Mouse (Mus musculus) urinary bladder, adult 18-20 months (tissue): Measurements from ENCODE around the gene Tbc1d14.
A peak's percentile ranks its signal among the peaks of the same experiment; 100 is the strongest.

ENCODE experiments used
- DNase-seq, 2 experiments: peaks; one replicate each; pipeline ENCODE4 v3.0.0; 2022; ENCODE audit warnings: low spot score in 2 of 2, mixed read lengths in 2 of 2

Gene Tbc1d14

DNA sequence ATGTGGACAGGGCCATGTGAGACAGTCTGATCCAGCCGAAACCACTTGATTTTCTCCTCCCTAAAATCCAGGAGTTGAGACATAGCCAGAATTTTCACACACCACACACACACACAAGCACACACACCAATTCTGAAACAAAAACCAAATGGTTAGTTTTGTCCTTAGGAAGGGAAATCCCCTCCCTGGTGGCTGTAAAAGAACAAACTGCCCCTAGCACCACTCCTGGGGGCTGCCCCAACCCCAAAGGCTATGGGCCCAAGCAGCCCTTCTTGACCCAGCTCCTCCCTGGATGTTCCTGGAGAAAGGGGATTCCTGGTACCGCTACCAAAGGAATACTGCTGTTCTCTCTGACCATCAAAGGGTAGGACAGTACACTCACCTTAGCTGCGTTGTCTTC lies 16.6 kb downstream of the Tbc1d14 start:
- no peak for DNase-seq

GRCm38 (mm10) chr5:36575745-36576144 lies 17.3 kb downstream of the Tbc1d14 start:
- no peak for DNase-seq

- DNase-seq, result no peak
These were observed 17.8 kb downstream of the Tbc1d14 start for GRCm38 (mm10) chr5:36575227-36575626.

DNA sequence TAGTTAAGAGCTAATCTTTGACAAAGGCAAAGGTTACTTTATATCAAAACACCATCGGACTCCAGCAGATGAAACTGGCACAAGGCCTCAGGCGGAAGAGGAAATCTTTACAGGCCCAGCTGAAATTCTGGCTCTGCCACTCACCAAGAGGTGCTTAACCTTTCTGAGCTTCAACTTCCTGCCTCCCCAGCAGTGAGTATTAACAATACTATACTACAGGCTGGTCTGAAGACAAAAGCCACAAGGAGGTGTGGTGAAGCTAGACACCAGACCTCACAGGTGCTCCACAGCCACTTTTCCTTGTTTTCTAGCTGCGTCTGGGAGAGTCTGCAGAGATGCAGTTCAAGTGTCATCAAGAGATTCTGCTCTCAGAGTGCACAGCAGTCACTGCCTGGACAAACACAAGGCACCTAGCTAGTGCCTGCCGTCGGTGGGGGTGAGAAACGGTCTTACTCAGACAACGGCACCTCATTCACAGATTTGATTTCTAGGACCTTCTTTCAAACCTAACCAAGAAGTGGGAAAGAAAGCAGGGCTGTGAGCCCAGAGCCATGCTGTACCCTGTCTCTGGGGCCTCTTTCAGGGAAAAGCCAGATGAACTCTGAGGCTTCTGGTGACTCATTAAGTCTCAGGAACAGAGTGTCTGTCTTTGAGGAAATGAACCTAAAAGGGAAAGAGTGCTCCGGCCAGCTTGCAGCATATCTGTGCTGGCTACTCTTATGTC lies 18.8 kb downstream of the Tbc1d14 start:
- peak; percentile 29 to 31 for DNase-seq

- no peak for DNase-seq
These were observed 19.7 kb downstream of the Tbc1d14 start for GRCm38 (mm10) chr5:36573354-36573753.

- no peak for DNase-seq
These were observed 21.7 kb downstream of the Tbc1d14 start for GRCm38 (mm10) chr5:36571371-36571770.

DNA sequence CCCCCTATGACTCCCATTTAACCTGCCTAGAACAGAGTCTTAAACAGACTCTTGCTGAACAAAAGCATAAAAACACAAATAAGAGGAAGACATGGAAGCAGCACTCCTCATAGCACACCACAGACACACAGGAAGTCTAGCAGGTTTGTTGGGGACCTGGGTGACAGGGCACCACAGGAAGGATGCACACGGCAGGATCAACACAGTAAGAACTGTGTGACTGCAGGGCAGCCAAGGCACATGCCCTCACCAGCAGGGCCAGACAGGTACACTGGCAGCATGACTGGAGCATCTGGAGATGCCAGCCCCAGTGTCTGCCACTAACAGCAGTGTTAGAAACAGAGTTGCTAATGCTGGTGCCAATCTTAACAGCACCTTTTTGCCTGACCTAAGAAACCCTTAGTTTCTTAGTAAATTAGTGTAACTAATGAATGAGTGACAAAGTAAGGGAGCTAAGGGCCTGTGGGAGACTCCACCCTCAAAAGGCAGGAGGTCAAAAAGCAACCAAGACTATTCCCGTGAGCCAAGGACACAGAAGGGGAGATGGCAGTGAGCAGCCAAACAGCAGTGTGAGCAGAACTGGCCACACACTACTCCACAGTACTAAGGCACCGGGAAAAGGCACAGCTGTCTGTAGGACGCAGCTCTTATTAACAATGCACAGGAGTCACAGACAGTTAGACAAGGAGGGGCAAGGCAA lies 22.4 kb downstream of the Tbc1d14 start:
- DNase-seq, result no peak

DNA sequence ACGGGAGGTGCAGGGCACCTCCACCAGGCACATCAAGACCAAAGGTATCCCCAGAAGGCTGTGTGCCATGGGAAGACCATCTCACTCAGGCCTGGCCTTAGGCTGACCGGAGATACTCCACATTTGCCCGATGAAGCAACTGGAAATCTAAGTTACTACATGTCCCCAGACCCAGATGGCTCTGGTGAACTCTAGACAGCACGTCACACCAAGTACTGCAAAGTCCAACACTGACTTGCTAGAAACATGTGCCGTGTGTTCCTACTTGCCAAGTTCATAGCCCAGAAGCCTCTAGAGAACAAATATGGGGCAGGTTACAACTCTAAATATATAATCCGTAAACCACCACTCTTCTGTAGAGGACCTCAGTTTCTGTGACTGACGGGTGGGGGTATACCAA lies 23.0 kb downstream of the Tbc1d14 start:
- DNase-seq, result no peak

DNA sequence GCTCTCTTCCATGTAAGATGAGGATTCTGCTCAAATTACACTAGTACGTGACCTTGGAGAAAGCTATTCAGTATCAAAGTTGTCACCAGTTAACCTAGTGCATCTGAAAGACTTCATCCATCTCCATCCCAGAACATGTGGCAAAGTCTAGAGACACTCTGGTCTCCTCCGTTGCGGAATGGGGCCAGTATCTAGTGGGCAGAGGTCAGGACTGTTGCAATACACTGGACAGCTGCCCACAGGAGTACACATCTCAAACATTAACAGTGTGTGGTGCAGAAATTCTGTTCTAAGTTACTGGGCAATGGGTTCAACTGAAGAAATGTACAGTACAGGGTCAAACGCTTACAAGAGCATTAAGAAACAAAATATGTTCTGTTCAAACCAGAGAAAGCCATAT lies 25.0 kb downstream of the Tbc1d14 start:
- DNase-seq, result no peak

DNA sequence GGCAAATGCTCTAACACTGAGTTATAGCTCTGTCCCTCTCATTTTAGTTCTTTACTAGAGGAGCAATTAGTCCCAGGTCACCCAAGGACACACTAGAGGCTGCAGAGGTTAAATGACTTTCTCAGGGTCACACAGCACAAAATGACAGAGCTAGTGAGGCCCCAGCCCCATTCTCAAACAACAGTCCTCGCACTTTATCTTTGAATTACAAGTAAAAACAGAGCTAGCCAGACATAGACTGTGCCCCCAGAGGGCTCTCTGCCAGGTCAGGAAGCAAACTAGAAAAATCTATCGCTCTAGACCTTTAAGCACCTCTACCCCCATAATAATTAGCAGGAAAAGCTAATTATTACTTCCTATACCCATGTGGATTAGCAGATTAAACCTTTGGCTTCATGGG lies 25.4 kb downstream of the Tbc1d14 start:
- no peak for DNase-seq

- DNase-seq, result no peak
These were observed 28.5 kb downstream of the Tbc1d14 start for GRCm38 (mm10) chr5:36564530-36564929.

DNA sequence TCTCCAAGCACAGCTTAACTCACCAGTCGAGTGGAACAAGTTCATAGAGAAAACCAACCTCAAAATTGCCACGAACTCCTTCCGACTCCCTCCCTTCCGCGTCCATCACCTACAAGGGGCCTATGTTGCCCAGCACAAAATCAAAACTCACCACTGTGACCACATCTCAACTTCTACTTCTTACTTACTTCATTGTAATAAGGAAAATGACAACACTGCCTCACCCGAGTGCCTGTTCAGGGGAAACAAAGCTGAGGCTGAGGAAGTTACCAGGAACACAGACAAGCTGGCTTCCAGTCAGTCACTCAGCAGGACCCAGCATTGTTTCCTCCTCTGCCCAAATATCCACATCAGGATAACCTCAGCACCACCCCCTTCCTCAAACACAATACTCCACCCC lies 29.3 kb downstream of the Tbc1d14 start:
- no peak for DNase-seq

DNA sequence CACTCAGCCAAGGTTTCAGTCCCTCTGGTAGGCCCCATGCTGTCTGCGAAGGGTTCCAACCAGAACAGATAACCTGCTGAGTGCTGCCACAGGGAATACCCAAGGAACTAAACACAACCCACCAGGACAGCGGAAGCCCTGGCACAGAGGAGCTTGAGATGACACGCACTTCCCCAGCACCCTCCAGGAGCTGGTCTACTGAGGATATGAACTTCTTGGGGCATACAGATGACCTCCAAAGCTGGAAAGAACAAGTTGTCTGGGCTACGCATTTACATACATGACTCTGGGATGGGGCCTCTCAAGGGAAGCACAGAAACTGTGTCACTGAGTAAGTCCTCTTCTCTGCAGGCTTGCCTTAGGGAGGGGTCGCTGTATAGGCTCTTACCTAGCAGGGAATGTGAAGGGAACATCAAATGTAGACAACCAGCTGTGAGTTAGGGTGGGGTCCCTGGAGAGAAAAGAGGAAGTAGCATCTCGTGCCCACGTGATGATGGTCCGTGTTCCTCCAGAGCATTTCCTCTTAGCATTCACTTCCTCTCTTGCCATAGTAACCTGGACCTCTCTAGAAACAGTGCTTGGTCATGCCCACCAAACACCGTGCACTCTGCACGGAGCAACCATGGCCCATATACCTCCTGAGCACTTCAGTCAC lies 30.2 kb downstream of the Tbc1d14 start:
- DNase-seq, result no peak

DNA sequence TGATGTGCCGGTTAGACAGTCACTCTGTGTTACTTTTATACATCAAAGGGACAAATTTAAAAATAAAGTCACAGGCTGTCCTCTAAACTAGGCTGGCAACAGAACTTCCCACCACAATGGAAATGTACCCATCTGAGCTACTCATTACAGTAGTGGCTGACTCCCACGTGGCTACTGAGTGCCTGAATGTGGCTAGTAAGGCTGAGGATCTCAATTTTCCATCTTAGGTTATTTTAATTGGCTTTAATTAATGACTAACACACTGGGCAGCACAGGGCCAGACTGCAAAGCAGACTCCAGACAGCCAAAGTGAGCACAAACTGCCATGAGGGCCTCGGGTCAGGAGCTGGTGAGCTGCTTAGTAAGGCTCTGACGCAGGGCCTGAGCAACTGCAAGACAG lies 31.6 kb downstream of the Tbc1d14 start:
- DNase-seq, result no peak

- no peak for DNase-seq
These were observed 32.6 kb downstream of the Tbc1d14 start for GRCm38 (mm10) chr5:36560490-36560889.

DNA sequence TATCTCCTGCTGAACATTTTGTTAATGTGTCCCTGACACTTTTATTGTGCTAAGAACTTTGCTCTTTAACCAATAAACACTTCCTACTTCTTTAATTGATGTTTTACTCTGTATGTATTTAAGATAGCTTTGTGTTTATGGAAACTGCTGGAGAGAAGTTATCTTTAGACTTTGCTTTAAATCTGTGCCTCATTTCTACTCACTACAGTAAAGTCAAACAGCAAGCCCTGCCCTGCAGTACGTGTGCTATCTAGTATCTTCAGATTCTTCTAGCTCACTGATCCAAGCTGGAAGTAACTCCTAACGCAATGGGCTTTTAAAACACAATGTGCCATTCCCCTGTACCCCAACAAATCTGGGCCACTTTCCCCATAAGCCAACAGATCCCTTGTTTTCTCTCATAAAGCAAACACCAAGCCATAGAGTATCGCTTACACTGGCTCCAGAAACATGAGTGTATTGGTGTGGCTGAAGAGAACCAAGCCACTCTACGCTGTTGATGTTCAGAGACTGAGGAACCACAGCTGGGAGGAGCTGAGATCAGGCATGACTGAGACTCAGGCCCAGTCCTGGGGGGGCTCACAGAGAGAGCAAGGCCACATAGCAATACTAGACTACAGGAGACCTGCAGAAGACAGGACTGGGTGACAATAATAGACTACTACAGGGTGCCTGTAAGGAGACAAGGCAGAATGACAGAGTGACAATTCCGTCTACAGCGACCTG lies 33.4 kb downstream of the Tbc1d14 start:
- DNase-seq, result no peak

DNA sequence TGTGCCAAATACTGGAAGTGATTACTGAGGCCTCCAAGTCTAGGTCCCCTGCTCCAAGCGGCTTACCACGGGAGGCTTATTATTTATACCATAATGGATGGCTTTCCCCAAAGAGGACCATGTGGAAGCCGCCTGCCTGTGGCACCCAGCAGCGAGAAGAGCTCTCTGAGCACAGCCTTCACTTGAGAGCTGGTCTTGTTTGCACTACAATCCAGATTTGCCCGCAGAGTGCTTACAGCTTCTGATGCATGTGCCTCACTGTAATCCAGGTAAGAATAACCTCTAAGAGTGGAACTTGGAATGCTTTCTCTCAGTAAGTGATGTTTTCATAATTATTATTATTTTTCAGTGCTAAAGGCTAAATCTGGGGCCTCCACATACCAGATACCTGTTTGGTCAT lies 34.0 kb downstream of the Tbc1d14 start:
- DNase-seq, result no peak

GRCm38 (mm10) chr5:36558526-36558925 lies 34.5 kb downstream of the Tbc1d14 start:
- DNase-seq, result no peak

GRCm38 (mm10) chr5:36557584-36558308 lies 35.3 kb downstream of the Tbc1d14 start:
- no peak for DNase-seq

DNA sequence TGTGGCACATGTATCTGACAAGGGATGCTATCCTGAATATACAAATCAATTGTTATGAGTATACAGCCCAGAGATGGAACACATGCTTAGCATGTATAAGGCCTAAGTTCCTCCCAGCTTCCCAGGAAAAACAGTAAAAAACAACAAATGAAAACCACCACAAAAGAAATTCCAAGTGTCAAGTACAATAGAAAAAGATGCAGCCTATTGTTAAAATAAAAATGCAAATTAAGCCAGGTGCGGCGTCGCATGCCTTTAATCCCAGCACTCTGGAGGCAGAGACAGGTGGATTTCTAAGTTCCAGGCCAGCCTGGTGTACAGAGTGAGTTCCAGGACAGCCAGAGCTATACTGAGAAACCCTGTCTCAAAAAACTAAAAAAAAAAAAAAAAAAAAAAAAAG lies 36.2 kb downstream of the Tbc1d14 start:
- no peak for DNase-seq

DNA sequence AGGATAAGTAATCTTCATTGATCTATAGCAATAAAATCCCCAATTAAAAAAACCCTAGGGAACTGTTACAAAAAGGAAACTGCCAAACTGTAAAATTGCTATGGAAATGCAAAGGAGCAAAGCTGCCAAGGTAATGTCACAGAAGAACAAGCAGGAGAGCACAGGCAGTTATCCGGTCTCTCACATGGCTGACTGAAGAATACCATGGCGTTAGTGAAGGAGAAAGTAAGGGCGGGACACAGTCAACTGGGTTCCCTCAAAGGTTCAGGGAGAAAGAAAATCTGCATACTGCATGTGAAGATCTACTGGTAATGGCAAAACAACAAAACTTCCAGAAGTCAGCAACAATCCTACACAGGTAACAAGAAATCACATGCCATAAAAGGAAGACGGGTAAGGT lies 36.8 kb downstream of the Tbc1d14 start:
- no peak for DNase-seq

DNA sequence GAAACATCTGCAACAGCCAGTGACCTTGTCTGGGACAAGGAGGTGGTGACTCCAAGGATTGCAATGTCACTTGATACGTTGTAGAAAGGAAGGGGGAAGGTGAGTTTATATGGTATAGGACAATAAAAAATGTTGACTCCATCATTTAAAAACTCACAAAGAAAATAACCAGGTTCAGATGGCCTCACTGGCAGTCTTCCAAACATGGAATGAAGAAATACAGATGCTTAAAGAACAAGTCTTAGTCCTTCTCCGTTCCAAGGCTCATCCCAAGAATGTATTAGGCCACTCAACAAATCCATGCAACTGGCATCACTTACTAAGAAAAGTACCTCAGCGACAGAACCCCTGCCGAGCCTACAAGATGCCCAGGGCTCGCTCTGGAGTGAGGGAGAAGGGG lies 38.6 kb downstream of the Tbc1d14 start:
- no peak for DNase-seq
